Mouse (Mus musculus): ENCODE data around the gene Nek1.

Gene Nek1

GRCm38 (mm10) chr8:60992910-60993638, at the start of gene Nek1:
Gene Nek1, plus strand, starts transcription at chr8:60993195.
- peak; percentile 99 to 100 for DNase-seq

- DNase-seq = no peak
Measured at GRCm38 (mm10) chr8:60947503-60947902, 45.5 kb upstream of the Nek1 start.

GRCm38 (mm10) chr8:60949859-60950258, 43.1 kb upstream of the Nek1 start:
- peak in 1 of 2 experiments; percentile 17 for DNase-seq

DNA sequence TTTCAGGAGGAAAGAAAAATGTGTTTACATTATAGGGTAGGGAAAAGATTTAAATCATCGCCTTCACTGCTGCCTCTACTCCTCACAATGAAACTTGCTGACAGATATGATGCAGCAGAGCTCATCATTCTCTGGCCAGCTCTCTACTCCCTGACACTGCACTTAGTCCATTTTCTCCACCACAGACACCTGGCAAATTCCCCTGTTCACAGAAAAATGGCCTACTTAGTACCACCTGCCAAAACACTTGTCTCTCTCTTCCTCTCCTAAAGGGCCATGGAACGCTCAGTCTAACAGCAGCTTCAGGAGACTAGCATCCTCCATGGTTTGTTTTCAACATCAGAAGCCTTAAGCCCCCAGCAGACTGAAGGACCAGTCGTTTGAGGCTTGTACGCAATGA, 41.7 kb upstream of the Nek1 start:
- DNase-seq = peak; percentile 30 to 52

DNA sequence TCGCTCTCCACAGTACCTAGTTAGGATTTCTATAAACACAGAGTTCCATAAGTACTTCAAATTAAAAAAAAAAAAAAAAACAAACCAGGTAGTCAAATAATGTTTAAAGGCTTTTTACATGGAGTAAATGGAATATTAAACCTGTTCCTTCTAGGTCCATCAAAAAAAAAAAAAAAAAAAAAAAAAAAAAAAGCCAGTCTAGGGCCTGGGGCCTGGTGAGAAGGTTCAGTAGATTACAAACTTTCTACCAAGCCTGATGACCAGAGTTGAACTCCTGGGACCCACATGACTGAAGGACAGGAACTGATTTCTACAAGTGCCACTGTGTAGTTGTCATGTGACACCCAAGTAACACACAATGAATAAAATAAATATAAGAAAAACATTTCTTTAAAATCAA, 41.2 kb upstream of the Nek1 start:
- no peak for DNase-seq

DNA sequence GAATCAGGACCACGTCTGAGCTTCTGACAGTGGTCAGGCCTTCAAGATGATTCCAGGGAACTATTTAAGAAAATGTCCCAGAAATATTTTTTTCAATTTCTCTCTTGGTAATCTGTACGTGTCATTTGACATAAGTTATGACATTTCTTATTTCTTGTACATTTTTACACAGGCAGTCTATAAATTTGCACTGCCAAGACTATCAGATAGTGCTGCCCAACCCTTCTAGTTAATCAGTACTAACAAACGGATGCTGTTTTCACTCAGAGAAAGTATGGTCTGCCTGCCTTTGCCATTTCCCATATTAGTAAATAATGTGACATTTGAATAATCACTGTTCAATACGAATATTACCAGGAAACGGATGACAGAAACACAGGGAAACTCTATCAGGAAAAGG, 40.2 kb upstream of the Nek1 start:
- no peak for DNase-seq

- peak; percentile 81 to 85 for DNase-seq
Measured at GRCm38 (mm10) chr8:60954281-60955014, 38.5 kb upstream of the Nek1 start.

DNA sequence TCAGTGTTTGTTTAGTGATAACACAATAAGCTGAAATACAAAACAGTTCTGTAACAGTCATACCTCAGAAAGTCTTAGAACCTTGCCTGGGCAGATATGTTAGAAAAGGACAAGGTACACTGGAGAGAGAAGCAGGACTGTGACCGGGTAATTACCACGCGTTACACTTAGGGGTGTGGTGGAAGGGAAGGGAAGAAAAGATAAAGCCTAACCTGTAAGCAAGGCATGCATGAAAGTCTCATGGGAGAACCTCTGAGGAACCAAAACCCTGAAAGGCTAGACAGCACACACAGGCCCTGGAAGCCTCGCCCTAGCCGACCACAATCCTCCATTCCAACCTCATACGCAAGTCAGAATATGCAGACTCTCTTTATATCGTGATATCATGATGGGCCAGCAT, 36.1 kb upstream of the Nek1 start:
- no peak for DNase-seq

GRCm38 (mm10) chr8:60962763-60963162, 30.2 kb upstream of the Nek1 start:
- no peak for DNase-seq

GRCm38 (mm10) chr8:60963931-60964330, 29.1 kb upstream of the Nek1 start:
- DNase-seq = no peak

DNA sequence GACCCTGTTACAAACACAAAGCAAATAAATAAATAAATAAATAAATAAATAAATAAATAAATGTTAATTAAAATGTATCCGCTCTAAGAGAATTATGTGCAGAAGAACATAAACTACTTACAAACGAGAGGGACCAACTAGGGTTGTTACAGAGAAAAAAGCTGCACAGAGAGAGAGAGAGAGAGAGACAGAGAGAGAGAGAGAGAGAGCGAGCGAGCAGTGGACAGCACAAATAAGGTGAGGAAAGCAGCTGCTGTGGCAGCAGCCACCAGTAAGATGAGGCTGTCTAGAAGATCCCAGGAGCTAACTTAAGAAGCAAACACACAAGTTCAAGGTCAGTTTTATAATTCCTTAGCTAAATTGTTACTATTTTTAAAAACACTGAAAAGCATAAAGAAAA, 28.5 kb upstream of the Nek1 start:
- DNase-seq = no peak

DNA sequence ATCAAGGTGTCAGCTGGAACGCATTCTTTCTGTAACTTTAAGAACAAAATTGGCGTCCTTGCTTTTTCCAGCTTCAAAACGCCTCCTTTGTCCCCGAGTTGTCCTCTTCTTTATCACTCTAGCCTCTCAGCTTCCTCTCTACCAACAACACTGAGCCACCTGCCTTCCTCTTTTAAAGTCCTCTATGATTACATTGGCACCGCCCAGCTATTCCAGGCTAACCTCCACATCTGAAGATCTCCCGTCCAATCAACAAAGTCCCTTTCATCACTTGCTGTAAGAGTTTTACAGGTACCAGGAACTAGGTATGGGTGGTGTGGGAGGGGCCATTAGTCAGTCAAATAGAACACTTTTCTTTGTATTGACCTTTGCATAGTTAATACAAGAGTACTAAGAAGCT, 27.7 kb upstream of the Nek1 start:
- DNase-seq = no peak

- DNase-seq = no peak
Measured at GRCm38 (mm10) chr8:60965741-60966140, 27.3 kb upstream of the Nek1 start.

GRCm38 (mm10) chr8:60969091-60969490, 23.9 kb upstream of the Nek1 start:
- DNase-seq = no peak

DNA sequence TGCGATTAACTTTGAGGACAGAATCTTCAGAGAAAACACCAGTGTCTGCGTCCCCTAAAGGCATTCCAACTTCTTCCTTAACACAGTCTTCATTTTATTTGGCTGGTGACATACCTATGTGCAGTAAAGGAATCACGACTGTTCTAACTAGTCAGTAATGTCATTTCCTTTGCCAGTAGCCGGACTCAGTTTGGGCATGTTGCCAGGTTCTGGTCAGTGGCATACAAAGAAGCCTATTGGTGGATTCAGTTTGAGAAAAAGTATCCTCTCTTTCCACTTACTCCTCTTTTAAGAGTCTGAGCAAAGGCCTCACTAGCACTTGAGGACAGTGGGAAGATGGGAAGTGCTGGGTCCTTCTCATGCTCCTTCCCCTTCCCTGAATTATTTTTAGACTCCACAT, 21.2 kb upstream of the Nek1 start:
- DNase-seq = peak; percentile 54 to 66

GRCm38 (mm10) chr8:60973448-60973847, 19.5 kb upstream of the Nek1 start:
- DNase-seq = no peak

DNA sequence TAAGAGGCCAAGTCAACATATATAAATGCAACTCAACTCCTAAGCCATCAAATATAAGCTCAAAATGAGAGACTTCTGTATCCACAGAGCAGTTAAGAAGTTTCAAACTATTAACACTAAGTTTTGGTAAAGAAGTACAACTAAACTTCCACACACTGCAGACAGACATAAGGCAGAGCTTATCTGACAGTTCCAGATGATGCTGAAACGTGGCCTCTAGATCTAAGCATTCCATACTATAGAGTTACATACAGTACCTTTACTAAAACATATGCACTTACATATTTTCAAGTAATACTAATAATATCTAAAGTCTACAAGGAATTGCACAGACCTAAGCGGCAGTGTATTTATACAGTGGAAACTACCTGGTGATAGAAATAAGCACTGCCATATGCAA, 18.2 kb upstream of the Nek1 start:
- DNase-seq = no peak

GRCm38 (mm10) chr8:60976818-60977217, 16.2 kb upstream of the Nek1 start:
- DNase-seq = no peak

GRCm38 (mm10) chr8:60978496-60978895, 14.5 kb upstream of the Nek1 start:
- no peak for DNase-seq

- no peak for DNase-seq
Measured at GRCm38 (mm10) chr8:60981388-60981787, 11.6 kb upstream of the Nek1 start.

- peak; percentile 98 for DNase-seq
Measured at GRCm38 (mm10) chr8:60982701-60983687, 10.0 kb upstream of the Nek1 start, which contains the start of gene Clcn3. Gene Clcn3, minus strand, starts transcription at chr8:60983300.

DNA sequence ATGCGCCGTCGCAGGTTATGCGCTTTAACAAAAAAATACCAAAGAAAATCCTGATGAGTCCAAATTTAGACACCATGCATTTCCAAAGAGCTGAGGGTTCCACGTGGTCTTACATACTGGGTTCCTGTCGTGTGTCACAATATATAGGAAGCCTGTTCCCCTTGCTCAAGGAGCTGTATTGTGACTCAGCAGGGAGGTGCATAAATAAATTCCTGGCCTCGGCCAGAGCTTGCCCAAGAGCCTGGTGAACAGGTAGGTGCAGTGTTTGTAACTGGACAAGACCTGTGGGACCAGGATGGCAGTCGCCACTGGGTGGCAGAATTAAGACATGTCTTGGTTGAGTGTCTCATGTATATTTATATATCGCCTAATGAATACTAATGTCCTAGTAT, 9.3 kb upstream of the Nek1 start:
- peak; percentile 75 to 76 for DNase-seq

Data from cerebellum, postnatal 14 days (tissue).